Mouse (Mus musculus) midbrain, embryonic 16.5 days (tissue): ENCODE data around the gene Cd72. TPM values are rescaled to one million over a fixed set of nuclear protein-coding genes. Genes with fewer than 3 reads are reported as not detected.

Experiments
- ATAC-seq: fragments of 200-750 bp; cut with Nextera tagmentation; 2 replicates; pipeline ENCODE4 v1.8.0; 2017; ENCODE audit warnings: moderate TSS enrichment
- H3K27ac ChIP-seq: fragments of 300-500 bp; sonication (generic); 2 replicates; pipeline ENCODE4 v1.5.1; 2014; ENCODE audit warnings: mild to moderate bottlenecking, low read length, mixed read lengths
- H3K27me3 ChIP-seq: fragments of 300-500 bp; sonication (generic); 2 replicates; pipeline ENCODE4 v1.6.1; 2014; ENCODE audit warnings: low read depth, low read length, mixed read lengths; ENCODE audit not compliant: control insufficient read depth, insufficient read depth
- H3K36me3 ChIP-seq: fragments of 300-500 bp; sonication (generic); 2 replicates; pipeline ENCODE4 v1.6.1; 2014; ENCODE audit warnings: mild to moderate bottlenecking, low read length, moderate library complexity, mixed read lengths; ENCODE audit not compliant: control insufficient read depth, insufficient read depth
- H3K4me1 ChIP-seq: fragments of 300-500 bp; sonication (generic); 2 replicates; pipeline ENCODE4 v1.6.1; 2014; ENCODE audit warnings: mild to moderate bottlenecking, low read length, mixed read lengths; ENCODE audit not compliant: control insufficient read depth, insufficient read depth
- H3K4me2 ChIP-seq: fragments of 300-500 bp; sonication (generic); 2 replicates; pipeline ENCODE4 v1.6.1; 2014; ENCODE audit warnings: mild to moderate bottlenecking, low read length, mixed read lengths
- H3K4me3 ChIP-seq: fragments of 300-500 bp; sonication (generic); 2 replicates; pipeline ENCODE4 v1.5.1; 2014; ENCODE audit warnings: low read depth, mild to moderate bottlenecking, low read length, moderate library complexity, mixed read lengths
- H3K9ac ChIP-seq: fragments of 300-500 bp; sonication (generic); 2 replicates; pipeline ENCODE4 v1.6.1; 2014; ENCODE audit warnings: low read depth, low read length, mixed read lengths
- H3K9me3 ChIP-seq: fragments of 300-500 bp; sonication (generic); replicated peaks from 2 replicates; pipeline ENCODE4 v1.6.1; 2014; ENCODE audit warnings: mild to moderate bottlenecking, low read length, mixed read lengths; ENCODE audit not compliant: control insufficient read depth, poor library complexity, severe bottlenecking
- WGBS: fragments of 180-500 bp; shearing (Covaris S2); extraction: QIAGEN DNeasy Blood & Tissue Kit; methylation state at CpG from one replicate; pipeline ENCODE4 v1.1.7; 2014; 5-methylcytosine and 5-hydroxymethylcytosine counted together
- polyA plus RNA-seq: library from polyadenylated mRNA; unstranded; fragments of >200 nt; fragmentation: Nextera tagmentation; extraction: Ambion mirVana; gene quantifications from 2 replicates; pipeline ENCODE4 v1.2.1, GENCODE M21; 2015

Cd72 gene
- polyA plus RNA-seq, 1 experiment from 2014 or later: 5.0 TPM

GRCm38 (mm10) chr4:43420305-43420704 is 34.1 kb downstream of the Cd72 start:
- H3K27ac ChIP-seq: no peak overlapping the region
- no peak overlapping the region for H3K9ac ChIP-seq
- WGBS: 5% methylated on average over 6 of the region's 6 CpGs
- peaks cover 4% of the 10 kb centered on the region; the same call in 1 of the 2 replicates for H3K27me3 ChIP-seq
- no peak overlapping the region for H3K4me2 ChIP-seq
- peaks cover 54% of the 10 kb centered on the region for H3K36me3 ChIP-seq
- no peaks in the 10 kb centered on the region for H3K9me3 ChIP-seq
- no peak for ATAC-seq
- H3K4me3 ChIP-seq: no peak overlapping the region
- H3K4me1 ChIP-seq: 0 out of 2 replicates have a peak, but pooled peaks cover 3% of the 10 kb centered on the region

- no peak for ATAC-seq
- no peak overlapping the region for H3K27ac ChIP-seq
- 75% methylated on average over 9 of the region's 9 CpGs for WGBS
- no peak overlapping the region for H3K4me2 ChIP-seq
- H3K27me3 ChIP-seq: peaks cover 4% of the 10 kb centered on the region; the same call in 1 of the 2 replicates
- no peak overlapping the region for H3K9ac ChIP-seq
- H3K4me1 ChIP-seq: 0 out of 2 replicates have a peak, but pooled peaks cover 3% of the 10 kb centered on the region
- H3K4me3 ChIP-seq: no peak overlapping the region
- H3K9me3 ChIP-seq: no peaks in the 10 kb centered on the region
- H3K36me3 ChIP-seq: peaks cover 50% of the 10 kb centered on the region
These were observed 34.6 kb downstream of the Cd72 start for GRCm38 (mm10) chr4:43419801-43420281.

DNA sequence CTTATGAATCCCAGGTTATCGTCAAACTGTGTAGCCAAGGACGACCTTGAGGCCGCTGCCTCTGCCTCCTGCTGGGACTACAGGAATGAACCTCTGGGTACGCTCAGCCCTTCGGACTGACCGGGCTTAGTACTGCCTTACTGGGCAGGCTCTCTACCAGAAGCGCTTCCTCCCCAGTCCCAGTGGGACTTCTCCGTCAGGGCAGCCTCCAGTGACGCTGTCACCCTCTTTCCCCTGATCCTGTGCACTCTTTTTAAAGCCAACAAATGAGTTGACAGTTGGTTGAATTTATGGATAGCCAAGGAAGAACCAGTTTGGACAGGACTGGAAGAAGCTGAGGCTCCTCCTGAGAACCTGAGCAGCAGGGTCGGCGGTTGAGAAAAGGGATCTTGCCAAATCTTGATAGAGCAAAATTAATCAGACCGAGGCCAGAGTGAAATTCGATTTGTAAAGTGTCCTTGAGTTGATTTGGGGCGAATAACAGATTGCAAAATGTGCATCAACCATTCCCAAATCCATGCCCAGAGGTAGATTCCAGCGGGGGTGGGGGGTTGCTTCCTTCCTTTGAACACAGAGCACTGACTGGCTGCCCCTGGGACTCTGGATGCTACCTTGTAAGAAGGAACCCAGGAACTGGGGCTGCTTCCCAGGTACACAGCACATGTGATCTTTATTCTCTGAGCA is 35.3 kb downstream of the Cd72 start:
- H3K36me3 ChIP-seq: peaks cover 45% of the 10 kb centered on the region
- no peak overlapping the region for H3K4me2 ChIP-seq
- WGBS: 60% methylated on average over 15 of the region's 15 CpGs
- 0 out of 2 replicates have a peak, but pooled peaks cover 3% of the 10 kb centered on the region for H3K4me1 ChIP-seq
- H3K27ac ChIP-seq: no peak overlapping the region
- H3K27me3 ChIP-seq: peaks cover 2% of the 10 kb centered on the region; the same call in 1 of the 2 replicates
- H3K4me3 ChIP-seq: no peak overlapping the region
- no peak overlapping the region for H3K9ac ChIP-seq
- ATAC-seq: no peak
- H3K9me3 ChIP-seq: no peaks in the 10 kb centered on the region

- H3K27ac ChIP-seq: no peak overlapping the region
- 0 out of 2 replicates have a peak, but pooled peaks cover 3% of the 10 kb centered on the region for H3K4me1 ChIP-seq
- H3K27me3 ChIP-seq: no peaks in the 10 kb centered on the region
- H3K9ac ChIP-seq: no peak overlapping the region
- no peak overlapping the region for H3K4me2 ChIP-seq
- H3K36me3 ChIP-seq: peaks cover 38% of the 10 kb centered on the region
- WGBS: 80% methylated on average over 4 of the region's 4 CpGs
- no peaks in the 10 kb centered on the region for H3K9me3 ChIP-seq
- no peak for ATAC-seq
- H3K4me3 ChIP-seq: no peak overlapping the region
These were observed 36.0 kb downstream of the Cd72 start for GRCm38 (mm10) chr4:43418450-43418849.

DNA sequence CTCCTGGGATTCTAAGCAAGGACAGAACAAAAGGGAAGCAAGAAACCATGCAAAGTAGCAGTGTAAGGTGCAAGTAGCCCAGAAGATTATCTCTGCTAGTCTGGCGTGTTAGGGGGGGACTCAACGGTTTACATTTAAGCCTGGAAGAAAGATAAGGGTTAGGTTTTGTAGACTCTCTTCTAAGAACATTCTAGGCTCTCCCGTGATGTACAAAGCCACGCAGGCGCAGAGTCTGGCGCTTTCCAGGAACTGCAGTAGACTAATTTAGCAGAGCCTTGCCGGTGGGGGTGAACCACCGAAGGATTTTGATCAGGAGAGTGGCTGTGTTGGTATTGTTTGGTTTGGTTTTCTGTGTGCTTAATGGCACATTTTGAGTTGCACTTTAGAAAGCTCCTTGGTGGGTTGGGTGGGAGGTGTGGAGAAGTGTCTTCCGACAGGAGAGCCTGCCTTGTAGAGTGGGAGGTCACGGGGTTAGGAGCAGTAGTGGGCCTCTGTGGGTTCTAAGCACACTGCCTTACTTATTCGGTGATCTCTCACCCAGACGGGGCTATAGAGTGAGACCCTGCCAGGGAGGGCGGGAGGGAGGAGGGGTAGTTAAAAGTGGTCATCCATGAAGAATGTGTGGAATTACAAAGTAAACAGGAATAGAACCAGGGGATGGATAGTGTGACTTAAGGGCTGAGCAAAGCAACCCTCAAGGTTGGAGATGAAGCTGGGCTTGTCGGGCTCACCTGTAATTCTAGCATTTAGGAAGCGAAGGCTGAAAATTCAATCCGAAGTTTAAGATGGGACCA is 37.0 kb downstream of the Cd72 start:
- Histone ChIP-seq H3K4me1 (0 out of 2 replicates have a peak, but pooled peaks cover 3% of the 10 kb centered on the region), H3K36me3 (peaks cover 29% of the 10 kb centered on the region), H3K9ac (no peak overlapping the region), H3K4me2 (no peak overlapping the region), H3K27ac (no peak overlapping the region), H3K9me3 (no peaks in the 10 kb centered on the region), H3K27me3 (no peaks in the 10 kb centered on the region), H3K4me3 (no peak overlapping the region)
- ATAC-seq: no peak
- WGBS: 77% methylated on average over 16 of the region's 16 CpGs

- Histone ChIP-seq H3K4me1 (peaks cover 3% of the 10 kb centered on the region; the same call in 1 of the 2 replicates), H3K9ac (no peak overlapping the region), H3K27me3 (no peaks in the 10 kb centered on the region), H3K4me3 (no peak overlapping the region), H3K27ac (no peak overlapping the region), H3K36me3 (peaks cover 21% of the 10 kb centered on the region), H3K9me3 (no peaks in the 10 kb centered on the region), H3K4me2 (no peak overlapping the region)
- 94% methylated on average over 22 of the region's 22 CpGs for WGBS
- ATAC-seq: no peak
These were observed 38.3 kb downstream of the Cd72 start for GRCm38 (mm10) chr4:43416071-43416490.

GRCm38 (mm10) chr4:43415221-43416070 is 39.0 kb downstream of the Cd72 start:
- H3K27me3 ChIP-seq: no peaks in the 10 kb centered on the region
- WGBS: 90% methylated on average over 29 of the region's 29 CpGs
- no peaks in the 10 kb centered on the region for H3K9me3 ChIP-seq
- H3K4me1 ChIP-seq: peaks cover 3% of the 10 kb centered on the region; the same call in 1 of the 2 replicates
- H3K4me2 ChIP-seq: no peak overlapping the region
- peaks cover 21% of the 10 kb centered on the region for H3K36me3 ChIP-seq
- H3K27ac ChIP-seq: no peak overlapping the region
- no peak overlapping the region for H3K9ac ChIP-seq
- no peak overlapping the region for H3K4me3 ChIP-seq
- no peak for ATAC-seq

- Histone ChIP-seq H3K27ac (no peak overlapping the region), H3K9ac (no peak overlapping the region), H3K27me3 (no peaks in the 10 kb centered on the region), H3K4me3 (no peak overlapping the region), H3K4me1 (peaks cover 7% of the 10 kb centered on the region; the same call in 1 of the 2 replicates), H3K4me2 (no peak overlapping the region), H3K36me3 (peaks cover 21% of the 10 kb centered on the region), H3K9me3 (no peaks in the 10 kb centered on the region)
- ATAC-seq: no peak
- 93% methylated on average over 14 of the region's 14 CpGs for WGBS
These were observed 39.7 kb downstream of the Cd72 start for GRCm38 (mm10) chr4:43414761-43415160.
